Mouse (Mus musculus) urinary bladder, postnatal 10 days (tissue): ENCODE measurements around the gene Rnf180.

ENCODE experiments used
- DNase-seq: peaks from one replicate; pipeline ENCODE4 v3.0.0; 2022; ENCODE audit warnings: low spot score

Rnf180 gene

DNA sequence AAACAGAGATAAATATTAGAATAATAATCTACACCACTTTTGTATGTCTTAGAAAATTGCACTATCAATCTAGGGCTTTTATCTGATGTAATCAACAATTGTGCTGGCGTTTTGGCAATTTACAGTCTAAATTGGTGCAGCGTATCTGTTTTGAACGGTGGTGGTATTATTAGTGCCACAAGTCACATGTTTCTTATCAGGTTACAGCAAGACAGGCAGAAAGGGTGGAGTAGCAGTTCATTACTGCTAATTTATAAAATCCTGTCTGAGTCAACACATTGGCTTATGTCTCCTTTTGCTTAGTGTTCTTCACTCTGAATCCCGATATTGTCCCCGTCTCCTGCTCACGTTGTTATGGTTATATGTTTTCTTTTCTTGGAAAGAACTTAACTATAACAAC is 164.5 kb downstream of the Rnf180 start:
- no peak for DNase-seq

DNA sequence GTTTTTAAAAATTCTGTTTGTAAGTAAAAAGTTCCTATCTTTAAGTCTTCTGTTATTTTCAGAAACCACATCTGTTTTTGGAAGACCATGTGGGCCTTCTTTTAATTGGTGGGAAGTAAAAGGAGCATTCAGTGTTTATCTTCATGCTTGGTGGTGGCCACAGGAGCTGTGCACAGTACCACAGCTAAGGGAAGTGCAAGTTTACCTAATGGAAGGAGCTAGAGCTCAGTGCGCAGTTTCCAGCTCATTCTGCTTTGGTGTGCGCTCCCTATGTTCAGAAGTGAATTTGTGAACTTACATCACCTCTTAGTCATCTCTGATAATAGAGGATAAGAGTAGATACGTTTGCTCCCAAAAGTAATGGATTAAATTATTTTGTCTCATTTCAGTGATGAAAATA is 172.5 kb downstream of the Rnf180 start:
- DNase-seq: no peak

GRCm38 (mm10) chr13:105121617-105122016 is 173.0 kb downstream of the Rnf180 start:
- no peak for DNase-seq

GRCm38 (mm10) chr13:105111599-105111998 is 183.0 kb downstream of the Rnf180 start:
- no peak for DNase-seq

GRCm38 (mm10) chr13:105104385-105104784 is 190.2 kb downstream of the Rnf180 start:
- DNase-seq: no peak

DNA sequence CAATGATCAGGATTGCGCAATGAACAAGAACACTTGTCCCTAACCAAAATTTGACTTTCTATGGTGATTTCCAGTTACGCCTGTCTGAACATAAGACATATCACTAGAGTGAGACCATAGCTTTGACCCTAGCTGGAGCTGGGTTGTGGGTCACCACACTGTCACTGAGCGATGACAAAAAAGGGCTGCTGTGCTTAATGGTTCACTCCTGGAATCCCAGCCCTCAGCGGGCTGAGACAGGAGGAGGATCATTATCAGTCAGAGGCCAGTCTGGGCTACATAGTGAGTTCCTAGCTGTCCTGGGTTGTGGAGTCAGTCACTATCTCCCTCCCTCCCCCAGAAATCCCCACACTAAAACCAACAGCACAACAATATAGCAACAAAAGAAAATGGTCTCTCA is 193.9 kb downstream of the Rnf180 start:
- DNase-seq: no peak

- DNase-seq: no peak
Measured at GRCm38 (mm10) chr13:105096316-105096715, 198.3 kb downstream of the Rnf180 start.

- no peak for DNase-seq
Measured at GRCm38 (mm10) chr13:105089276-105089675, 205.3 kb downstream of the Rnf180 start.

DNA sequence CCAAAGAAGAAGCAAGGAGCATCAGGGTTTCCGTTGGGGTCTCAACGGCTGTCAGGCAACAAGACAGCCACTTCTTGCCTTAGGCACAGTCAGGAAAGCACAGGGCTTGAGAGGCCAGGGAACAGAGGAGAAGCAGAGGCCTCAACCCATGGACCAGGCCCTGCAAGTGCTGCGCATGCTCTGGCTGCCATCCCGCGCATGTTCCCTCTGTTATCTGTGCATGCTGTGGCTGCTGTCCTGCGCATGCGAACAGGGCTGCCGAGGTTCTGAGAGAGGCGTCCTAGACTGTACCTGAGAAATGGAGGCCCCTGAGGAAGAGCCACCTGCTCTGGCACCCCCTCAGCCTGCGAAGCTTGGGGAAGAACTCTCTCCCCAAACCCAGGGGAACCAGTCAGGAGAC is 212.8 kb downstream of the Rnf180 start, which contains the start of gene 4933425L06Rik:
Gene 4933425L06Rik, plus strand, starts transcription at position 261 of the 400 bp plus-strand sequence.
- no peak for DNase-seq
